Mouse (Mus musculus): Measurements from ENCODE around the gene Gramd4.
"Not testable (repeated sequence)": the region's sequence is repeated elsewhere in the genome, so short reads cannot be mapped to it uniquely, and the experiment has no call there.

Gramd4 gene

GRCm38 (mm10) chr15:86051152-86051551 is 6.3 kb upstream of the Gramd4 start:
- DNase-seq (ENCODE audit: low spot score in 2 of 2), result no peak

GRCm38 (mm10) chr15:86051878-86052478 is 5.5 kb upstream of the Gramd4 start:
- no peak for DNase-seq (ENCODE audit: low spot score in 2 of 2)

- peak; percentile 76 to 88 for DNase-seq (ENCODE audit: low spot score in 2 of 2)
Observed at GRCm38 (mm10) chr15:86053890-86054536, 3.5 kb upstream of the Gramd4 start.

- not testable (repeated sequence) for DNase-seq (ENCODE audit: low spot score in 2 of 2)
Observed at GRCm38 (mm10) chr15:86054861-86055260, 2.6 kb upstream of the Gramd4 start.

GRCm38 (mm10) chr15:86056221-86056760 is 1.2 kb upstream of the Gramd4 start:
- DNase-seq (ENCODE audit: low spot score in 2 of 2), result no peak

DNA sequence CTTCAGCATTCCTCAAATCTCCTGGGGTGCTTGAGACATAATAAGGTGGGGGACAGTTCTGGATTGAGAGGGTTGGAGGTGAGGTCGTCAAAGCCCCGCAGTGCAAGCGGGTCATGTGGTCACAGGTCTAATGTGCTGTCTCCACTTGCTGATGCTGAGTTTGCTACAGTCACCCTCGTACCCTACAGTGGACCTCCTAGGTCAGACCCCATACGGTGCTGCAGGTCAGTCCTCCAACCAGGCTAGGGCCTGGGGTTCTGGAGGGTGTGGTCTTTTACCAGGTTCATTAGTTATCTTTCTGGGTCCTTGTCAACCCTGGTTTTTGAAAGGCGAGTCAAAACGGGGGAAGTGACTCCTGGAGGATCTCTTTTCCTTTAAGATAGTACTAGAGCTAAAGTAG is 413 bp downstream of the Gramd4 start:
- DNase-seq (ENCODE audit: low spot score in 2 of 2), result no peak

GRCm38 (mm10) chr15:86058394-86058915 is 960 bp downstream of the Gramd4 start:
- peak; percentile 78 to 83 for DNase-seq (ENCODE audit: low spot score in 2 of 2)

- no peak for DNase-seq (ENCODE audit: low spot score in 2 of 2)
Observed at GRCm38 (mm10) chr15:86058931-86059834, 1.7 kb downstream of the Gramd4 start.

DNA sequence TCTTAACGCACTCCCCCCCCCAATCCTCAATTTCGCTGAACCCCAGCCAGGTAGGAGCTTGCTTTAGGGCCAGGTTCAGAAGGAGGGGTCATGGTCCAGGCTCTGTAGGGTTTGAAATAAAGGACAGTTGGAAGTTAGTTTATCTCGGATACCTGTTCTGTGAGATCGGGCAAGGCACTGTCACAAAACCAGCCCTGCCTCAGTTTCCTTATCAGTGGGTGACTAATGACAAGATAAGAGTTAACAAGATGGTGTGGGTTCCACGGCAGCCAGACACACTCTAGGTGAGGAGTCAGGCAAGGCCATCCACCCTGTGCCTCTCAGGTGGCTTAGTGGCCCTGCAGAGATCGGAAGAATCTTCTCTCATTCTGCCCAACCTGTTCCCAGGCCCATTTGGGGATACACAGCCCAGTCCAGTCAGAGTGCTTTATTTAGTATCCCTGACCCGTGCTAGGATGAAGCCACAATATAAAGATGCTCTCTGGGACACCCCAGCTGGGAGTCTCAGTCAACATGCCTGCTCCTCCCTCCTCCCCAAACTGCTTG is 2.4 kb downstream of the Gramd4 start:
- no peak for DNase-seq (ENCODE audit: low spot score in 2 of 2)

DNA sequence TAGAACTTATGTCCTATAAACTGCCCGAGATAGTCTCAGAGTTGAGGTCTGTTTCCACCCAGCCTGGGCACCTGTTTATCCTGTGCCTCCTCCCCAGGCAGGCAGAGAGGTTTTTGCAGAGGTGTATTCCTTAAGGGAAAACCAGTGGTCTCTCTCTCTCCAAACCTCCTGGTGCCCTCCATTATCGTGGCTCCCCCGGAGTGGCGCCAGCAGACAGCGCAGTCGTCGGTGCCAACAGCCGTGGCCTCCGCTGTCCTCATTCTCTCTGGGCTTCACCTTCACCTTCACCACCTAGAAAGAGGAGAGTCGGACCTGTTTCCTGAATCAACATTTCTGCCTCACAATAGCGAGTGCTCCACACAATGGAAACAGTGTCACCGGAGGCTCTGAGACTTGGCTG is 3.1 kb downstream of the Gramd4 start:
- no peak for DNase-seq (ENCODE audit: low spot score in 2 of 2)

GRCm38 (mm10) chr15:86061221-86061620 is 3.7 kb downstream of the Gramd4 start:
- no peak for DNase-seq (ENCODE audit: low spot score in 2 of 2)

GRCm38 (mm10) chr15:86061848-86062481 is 4.5 kb downstream of the Gramd4 start:
- no peak for DNase-seq (ENCODE audit: low spot score in 2 of 2)

GRCm38 (mm10) chr15:86064191-86064849 is 6.8 kb downstream of the Gramd4 start:
- DNase-seq (ENCODE audit: low spot score in 2 of 2), result no peak

GRCm38 (mm10) chr15:86064850-86065229 is 7.3 kb downstream of the Gramd4 start:
- no peak for DNase-seq (ENCODE audit: low spot score in 2 of 2)

- DNase-seq (ENCODE audit: low spot score in 2 of 2), result no peak
Observed at GRCm38 (mm10) chr15:86065367-86065766, 7.9 kb downstream of the Gramd4 start.

GRCm38 (mm10) chr15:86066836-86067580 is 9.5 kb downstream of the Gramd4 start:
- no peak for DNase-seq (ENCODE audit: low spot score in 2 of 2)

GRCm38 (mm10) chr15:86067581-86067910 is 10.1 kb downstream of the Gramd4 start:
- no peak for DNase-seq (ENCODE audit: low spot score in 2 of 2)

DNA sequence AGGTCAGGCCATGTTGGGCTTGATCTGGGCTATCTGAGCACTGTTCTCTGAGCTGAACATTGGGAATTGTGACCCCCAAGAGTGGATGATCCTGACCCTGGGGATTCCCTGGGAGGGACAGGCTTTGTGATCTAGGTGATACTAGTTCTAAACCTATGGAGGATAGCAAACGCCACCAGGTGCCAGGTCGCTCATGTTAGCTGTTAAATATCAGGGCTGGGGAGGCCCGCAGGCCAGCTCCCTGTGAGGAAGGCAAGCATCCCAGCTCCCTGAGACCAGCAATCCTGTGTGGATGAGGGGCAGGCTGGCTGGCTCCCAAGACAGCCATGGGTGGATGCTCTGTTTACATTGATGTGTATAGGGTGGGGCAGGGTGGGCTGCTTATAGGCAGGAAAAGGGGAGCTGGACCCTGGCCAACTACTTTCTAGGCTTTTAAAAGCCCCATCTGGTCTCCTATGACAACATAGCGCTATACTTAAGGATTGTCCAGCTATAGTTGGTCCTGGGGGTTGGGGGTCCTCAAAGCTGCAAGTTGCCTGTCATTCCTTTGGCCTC is 10.5 kb downstream of the Gramd4 start:
- no peak for DNase-seq (ENCODE audit: low spot score in 2 of 2)

DNA sequence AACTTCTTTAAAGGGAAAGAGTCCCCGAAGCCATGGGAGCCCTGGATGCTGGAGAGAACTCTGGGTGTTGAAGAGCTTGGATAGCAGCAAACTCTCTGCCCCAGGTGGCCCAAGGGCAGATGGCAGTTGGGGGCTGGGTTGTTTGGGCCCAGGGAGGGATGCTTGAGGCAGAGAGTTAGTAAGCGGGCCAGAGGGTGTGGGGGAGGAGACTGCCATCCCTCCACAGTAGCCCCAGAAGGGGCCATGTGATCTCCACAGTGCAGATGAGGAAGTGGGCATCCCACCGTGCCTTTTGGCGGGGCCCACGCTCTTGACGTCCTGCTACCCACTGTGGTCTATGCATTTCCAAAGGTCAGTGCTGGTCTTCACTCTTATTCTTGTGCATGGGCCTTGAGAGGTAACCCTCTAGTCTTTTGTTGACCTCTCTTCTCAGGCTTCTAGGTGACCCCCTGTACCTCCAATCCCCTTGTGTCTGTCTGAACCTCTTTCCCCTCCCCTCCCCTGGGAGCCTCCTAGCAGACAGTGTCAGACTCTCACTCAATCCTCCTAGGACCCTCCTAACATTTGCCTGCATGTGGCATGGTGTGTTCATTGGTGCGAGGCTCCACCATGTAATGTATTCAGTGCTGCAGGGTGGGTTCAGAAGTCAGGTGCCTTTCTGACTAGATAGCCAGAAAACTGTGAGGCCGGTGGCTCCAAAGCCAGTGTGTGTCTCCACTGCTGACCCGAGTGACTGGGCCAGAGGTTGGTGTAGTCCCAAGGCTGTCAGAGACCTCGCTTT is 11.7 kb downstream of the Gramd4 start:
- no peak for DNase-seq (ENCODE audit: low spot score in 2 of 2)
